Mouse (Mus musculus) CH12.LX (cell line): ENCODE data around the gene Ddx28. TPM values are rescaled to one million over a fixed set of nuclear protein-coding genes. Genes with fewer than 3 reads are reported as not detected.
A peak's percentile ranks its signal among the peaks of the same experiment; 100 is the strongest.

ENCODE experiments used
- DNase-seq: peaks from one replicate; pipeline ENCODE4 v3.0.0-alpha.2; 2013; ENCODE audit errors: extremely low read depth
- H3K27ac ChIP-seq: 2 replicates; pipeline ENCODE4 v1.5.1; 2012; ENCODE audit warnings: low read depth, mild to moderate bottlenecking, control low read depth, moderate library complexity; ENCODE audit not compliant: insufficient read depth
- H3K27me3 ChIP-seq: replicated peaks from 2 replicates; pipeline ENCODE3; 2012; ENCODE audit warnings: inconsistent platforms
- H3K36me3 ChIP-seq, 2 experiments: replicated peaks in 1 of 2; 2 replicates each; pipeline versions ENCODE3 to v1.6.1; 2012; ENCODE audit warnings: inconsistent platforms in 1 of 2, low read length in 1 of 2, mild to moderate bottlenecking in 1 of 2, mixed read lengths in 1 of 2, moderate library complexity in 1 of 2; ENCODE audit not compliant: control insufficient read depth in 1 of 2, insufficient read depth in 1 of 2
- H3K4me1 ChIP-seq, 2 experiments: 2 replicates each; pipeline ENCODE4 v1.6.1; 2012; ENCODE audit warnings: inconsistent platforms in 1 of 2, moderate library complexity in 1 of 2; ENCODE audit not compliant: insufficient read depth in 2 of 2, control insufficient read depth in 1 of 2
- H3K4me2 ChIP-seq: 2 replicates; pipeline ENCODE4 v1.6.1; 2012; ENCODE audit warnings: low read depth, mild to moderate bottlenecking, control low read depth; ENCODE audit not compliant: poor library complexity, insufficient read depth, severe bottlenecking
- H3K4me3 ChIP-seq, 3 experiments: fragments of 150-350 bp in 1 of 3; sonication (generic) in 1 of 3; replicated peaks in 1 of 3; 2 replicates each; pipeline versions ENCODE3 to v1.5.1; 2011 to 2012; ENCODE audit warnings: low read depth in 2 of 3, low read length in 2 of 3, mild to moderate bottlenecking in 2 of 3, moderate library complexity in 2 of 3, control low read depth in 1 of 3, improper control_type of control experiment in 1 of 3, inconsistent platforms in 1 of 3, mixed read lengths in 1 of 3; ENCODE audit not compliant: poor library complexity in 1 of 3
- H3K79me2 ChIP-seq: replicated peaks from 2 replicates; pipeline ENCODE4 v1.6.1; 2012; ENCODE audit warnings: mild to moderate bottlenecking, moderate library complexity; ENCODE audit not compliant: control insufficient read depth, poor library complexity, insufficient read depth, severe bottlenecking; ENCODE audit errors: extremely low read depth
- H3K9ac ChIP-seq: 2 replicates; pipeline ENCODE4 v1.6.1; 2012; ENCODE audit warnings: low read depth, mild to moderate bottlenecking, control low read depth, moderate library complexity; ENCODE audit not compliant: insufficient read depth
- H3K9me3 ChIP-seq: replicated peaks from 2 replicates; pipeline ENCODE3; 2012; ENCODE audit warnings: low read length, inconsistent platforms, mixed read lengths
- BHLHE40 ChIP-seq: IDR thresholded peaks from 2 replicates; pipeline ENCODE4 v1.6.1; 2011; ENCODE audit warnings: mild to moderate bottlenecking, low read depth, low read length, improper control_type of control experiment
- CHD1 ChIP-seq: IDR thresholded peaks from 2 replicates; pipeline ENCODE4 v1.6.1; 2012; ENCODE audit warnings: low read depth, low read length, improper control_type of control experiment, inconsistent platforms
- CHD2 ChIP-seq: IDR thresholded peaks from 2 replicates; pipeline ENCODE4 v1.6.1; 2011; ENCODE audit warnings: low read length, improper control_type of control experiment
- ELF1 ChIP-seq: IDR thresholded peaks from 2 replicates; pipeline ENCODE4 v1.6.1; 2014; ENCODE audit warnings: low read depth, mild to moderate bottlenecking, inconsistent platforms, low read length, improper control_type of control experiment
- EP300 ChIP-seq: IDR thresholded peaks from 2 replicates; pipeline ENCODE4 v1.6.1; 2011; ENCODE audit warnings: low read length, improper control_type of control experiment
- HCFC1 ChIP-seq: IDR thresholded peaks from 2 replicates; pipeline ENCODE4 v1.6.1; 2012; ENCODE audit warnings: low read depth, mild to moderate bottlenecking, inconsistent platforms, low read length, improper control_type of control experiment
- JUND ChIP-seq: conservative IDR thresholded peaks from 2 replicates; pipeline ENCODE4 v1.6.1; 2011; ENCODE audit warnings: low read depth, low read length, improper control_type of control experiment
- KAT2A ChIP-seq: IDR thresholded peaks from 2 replicates; pipeline ENCODE4 v1.6.1; 2012; ENCODE audit warnings: low read length, improper control_type of control experiment, inconsistent platforms; ENCODE audit not compliant: insufficient replicate concordance
- MAX ChIP-seq: IDR thresholded peaks from 2 replicates; pipeline ENCODE4 v1.6.1; 2011; ENCODE audit warnings: low read length, improper control_type of control experiment
- MAZ ChIP-seq: IDR thresholded peaks from 2 replicates; pipeline ENCODE4 v1.6.1; 2012; ENCODE audit warnings: low read depth, mild to moderate bottlenecking, inconsistent platforms, low read length, improper control_type of control experiment, moderate library complexity
- MEF2A ChIP-seq: IDR thresholded peaks from 2 replicates; pipeline ENCODE4 v1.6.1; 2014; ENCODE audit warnings: low read depth, mild to moderate bottlenecking, inconsistent platforms, low read length, improper control_type of control experiment, borderline replicate concordance
- MXI1 ChIP-seq: IDR thresholded peaks from 2 replicates; pipeline ENCODE4 v1.6.1; 2011; ENCODE audit warnings: mild to moderate bottlenecking, low read depth, low read length, improper control_type of control experiment
- MYC ChIP-seq: IDR thresholded peaks from 2 replicates; pipeline ENCODE4 v1.6.1; 2011; ENCODE audit warnings: low read depth, mild to moderate bottlenecking, improper control_type of control experiment, low read length
- NELFE ChIP-seq: IDR thresholded peaks from 2 replicates; pipeline ENCODE4 v1.6.1; 2011; ENCODE audit warnings: low read depth, low read length, improper control_type of control experiment
- NRF1 ChIP-seq: IDR thresholded peaks from 2 replicates; pipeline ENCODE4 v1.6.1; 2014; ENCODE audit warnings: low read depth, mild to moderate bottlenecking, inconsistent platforms, low read length, improper control_type of control experiment, moderate library complexity
- POLR2A ChIP-seq: IDR thresholded peaks from 2 replicates; pipeline ENCODE4 v1.6.1; 2011; ENCODE audit warnings: low read depth, mild to moderate bottlenecking, improper control_type of control experiment, low read length
- POLR2AphosphoS2 ChIP-seq: IDR thresholded peaks from 2 replicates; pipeline ENCODE4 v1.6.1; 2011; ENCODE audit warnings: low read depth, low read length, improper control_type of control experiment
- RCOR1 ChIP-seq: conservative IDR thresholded peaks from 2 replicates; pipeline ENCODE4 v1.6.1; 2012; ENCODE audit warnings: low read depth, mild to moderate bottlenecking, inconsistent platforms, low read length, improper control_type of control experiment
- SIN3A ChIP-seq: IDR thresholded peaks from 2 replicates; pipeline ENCODE4 v1.6.1; 2012; ENCODE audit warnings: low read length, improper control_type of control experiment, inconsistent platforms
- TBP ChIP-seq: conservative IDR thresholded peaks from 2 replicates; pipeline ENCODE4 v1.6.1; 2011; ENCODE audit warnings: low read depth, low read length, improper control_type of control experiment
- TCF12 ChIP-seq: IDR thresholded peaks from 2 replicates; pipeline ENCODE4 v1.6.1; 2014; ENCODE audit warnings: low read depth, mild to moderate bottlenecking, inconsistent platforms, low read length, improper control_type of control experiment
- UBTF ChIP-seq: IDR thresholded peaks from 2 replicates; pipeline ENCODE4 v1.6.1; 2012; ENCODE audit warnings: low read depth, mild to moderate bottlenecking, inconsistent platforms, low read length, improper control_type of control experiment, moderate library complexity
- USF1 ChIP-seq: IDR thresholded peaks from 2 replicates; pipeline ENCODE4 v1.6.1; 2014; ENCODE audit warnings: low read depth, mild to moderate bottlenecking, inconsistent platforms, low read length, improper control_type of control experiment
- USF2 ChIP-seq: conservative IDR thresholded peaks from 2 replicates; pipeline ENCODE4 v1.6.1; 2011; ENCODE audit warnings: low read depth, low read length, improper control_type of control experiment
- ZC3H11A ChIP-seq: IDR thresholded peaks from 2 replicates; pipeline ENCODE4 v1.6.1; 2012; ENCODE audit warnings: low read depth, mild to moderate bottlenecking, inconsistent platforms, low read length, improper control_type of control experiment
- ZMIZ1 ChIP-seq: IDR thresholded peaks from 2 replicates; pipeline ENCODE4 v1.6.1; 2012; ENCODE audit warnings: low read depth, mild to moderate bottlenecking, inconsistent platforms, low read length, improper control_type of control experiment
- dilution Hi-C: fragments of 300-500 bp; cut with MboI; formaldehyde crosslinking; loops from 2 replicates; pipeline ENCODE4 v1.14.3; 2020; ENCODE audit warnings: low sequenced_read_pairs; ENCODE audit not compliant: extremely low pct_unique_long_range_greater_than_20kb, extremely low pct_ligation_motif_present
- in situ Hi-C: fragments of 300-500 bp; cut with MboI; formaldehyde crosslinking; loops from 3 replicates; pipeline ENCODE4 v1.14.3; 2019; ENCODE audit warnings: low sequenced_read_pairs, low pct_ligation_motif_present, low pct_unique_long_range_greater_than_20kb, mixed read lengths
- polyA plus RNA-seq: library from polyadenylated mRNA; unstranded; fragments of >175 nt; gene quantifications from 2 replicates; pipeline ENCODE4 v1.2.1, GENCODE M21; 2012; ENCODE audit warnings: low read depth; ENCODE audit not compliant: insufficient read length
- total RNA-seq, 2 experiments: library from RNA; depleted of rRNA; stranded (reverse); fragments of 300-350 nt in 1 of 2; fragments of >200 nt in 1 of 2; gene quantifications; 2 replicates each; pipeline ENCODE4 v1.2.3; 2012 to 2014

The Ddx28 gene
- total and polyA plus RNA-seq, 3 experiments, result 15.5 to 21.8 (median 19.8) TPM

DNA sequence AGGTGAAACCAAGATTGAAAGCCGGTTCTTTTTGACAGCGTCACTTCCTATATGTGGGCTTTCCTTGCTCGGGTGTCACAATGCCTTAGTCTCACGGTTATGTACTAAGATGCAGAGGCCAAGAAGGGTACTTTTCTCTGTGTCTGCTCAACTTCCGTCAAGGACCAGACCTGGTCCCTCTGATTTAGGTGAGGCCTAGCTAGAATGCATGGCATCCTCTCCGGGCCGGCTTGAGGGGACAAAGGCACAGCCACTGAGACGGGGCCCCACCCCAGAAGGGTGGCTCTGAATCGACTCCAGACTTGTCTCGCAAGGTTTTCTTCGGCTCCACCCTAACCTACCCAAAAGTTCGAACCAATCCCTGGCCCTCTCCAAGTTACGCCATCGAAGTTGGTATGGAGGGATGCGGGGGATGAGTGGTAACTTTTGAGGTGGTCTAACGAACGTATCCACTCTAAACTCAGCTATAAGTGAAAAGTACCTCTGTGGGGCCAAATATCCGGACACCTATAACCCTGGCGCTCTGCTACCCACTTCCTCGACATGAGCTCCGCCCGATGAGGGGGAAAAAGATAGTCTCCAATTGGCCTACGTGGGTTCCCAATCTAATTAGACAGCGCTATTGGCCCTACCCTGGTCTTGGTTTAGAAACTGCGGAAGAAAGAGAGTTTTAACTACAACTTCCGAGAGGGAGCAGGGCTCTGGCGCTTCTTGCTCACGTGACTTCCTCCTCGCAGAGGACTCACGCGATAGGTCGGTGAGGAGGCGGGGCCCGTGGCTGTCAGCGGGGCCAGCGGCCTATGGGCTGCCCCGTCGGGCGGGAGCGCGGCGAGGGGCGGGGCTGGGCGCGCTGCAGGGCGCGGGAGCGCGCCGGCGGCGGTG is 47.3 kb upstream of the Ddx28 start, which contains the start of gene Nfatc3:
Gene Nfatc3 (plus strand): TSS at position 110 of the 882 bp plus-strand sequence.
- H3K9me3 ChIP-seq, result no peaks in the 10 kb centered on the region
- H3K36me3 ChIP-seq, result peaks cover 0 to 2% of the 10 kb centered on the region in 2 experiments
- peak within 1 kb of the TSS; percentile 87 for H3K9ac ChIP-seq
- H3K4me1 ChIP-seq, result peaks cover 16 to 22% of the 10 kb centered on the region in 2 experiments
- peak within 1 kb of the TSS; percentile 83 for H3K4me2 ChIP-seq
- DNase-seq, result peak; percentile 98
- H3K27me3 ChIP-seq, result no peaks in the 10 kb centered on the region
- TF ChIP-seq MAX (peak; percentile 90), ZMIZ1 (0 out of 2 replicates have a peak, but pooled peaks have one; percentile 79), MAZ (no peak), HCFC1 (peak; percentile 86), ELF1 (peak; percentile 94), KAT2A (peak; percentile 47; the same call in 1 of the 2 replicates), SIN3A (peak; percentile 72; the same call in 1 of the 2 replicates), POLR2AphosphoS2 (peak; percentile 37), UBTF (no peak), NELFE (peak; percentile 66), RCOR1 (no peak; the same call in 1 of the 2 replicates), USF1 (peak; percentile 96), BHLHE40 (peak; percentile 97), NRF1 (0 out of 2 replicates have a peak, but pooled peaks have one; percentile 6), CHD1 (peak; percentile 74; the same call in 1 of the 2 replicates), MEF2A (peak; percentile 36; the same call in 1 of the 2 replicates), CHD2 (peak; percentile 96), MXI1 (peak; percentile 46; the same call in 1 of the 2 replicates), ZC3H11A (no peak), TBP (peak; percentile 41; the same call in 1 of the 2 replicates), POLR2A (peak; percentile 67), USF2 (peak; percentile 95), MYC (no peak), TCF12 (peak; percentile 59), EP300 (no peak), JUND (0 out of 2 replicates have a peak, but pooled peaks have one; percentile 1)
- peaks cover 67% of the 10 kb centered on the region for H3K79me2 ChIP-seq
- dilution Hi-C loops (no loop called here), in situ Hi-C loops (no loop called here)
- H3K27ac ChIP-seq, result peak within 1 kb of the TSS; percentile 97
- peak within 1 kb of the TSS; percentile 84 to 89 (median 87) for H3K4me3 ChIP-seq
